Mouse (Mus musculus) kidney, adult 2 months (tissue): ENCODE data around the gene Gosr1. TPM values are rescaled to one million over a fixed set of nuclear protein-coding genes. Genes with fewer than 3 reads are reported as not detected.
A peak's percentile ranks its signal among the peaks of the same experiment; 100 is the strongest.
"Not testable (repeated sequence)": the region's sequence is repeated elsewhere in the genome, so short reads cannot be mapped to it uniquely, and the experiment has no call there.

Source experiments
- DNase-seq: peaks from one replicate; pipeline ENCODE4 v3.0.0; 2021
- H3K27ac ChIP-seq: fragments of 200-500 bp; 2 replicates; pipeline ENCODE4 v1.5.1; 2012; ENCODE audit warnings: low read depth, low read length, control low read depth, inconsistent platforms; ENCODE audit not compliant: insufficient read depth
- H3K27me3 ChIP-seq: fragments of 200-500 bp; replicated peaks from 2 replicates; pipeline ENCODE4 v1.6.1; 2012; ENCODE audit warnings: mild to moderate bottlenecking, moderate library complexity, low read length, inconsistent platforms; ENCODE audit not compliant: control insufficient read depth, insufficient read depth
- H3K36me3 ChIP-seq: fragments of 200-500 bp; 2 replicates; pipeline ENCODE4 v1.6.1; 2012; ENCODE audit warnings: mild to moderate bottlenecking, moderate library complexity, low read length, inconsistent platforms; ENCODE audit not compliant: control insufficient read depth, insufficient read depth
- H3K4me1 ChIP-seq: fragments of 200-500 bp; 2 replicates; pipeline ENCODE4 v1.6.1; 2011; ENCODE audit warnings: low read length; ENCODE audit not compliant: control insufficient read depth, insufficient read depth
- H3K4me3 ChIP-seq: fragments of 200-500 bp; 2 replicates; pipeline ENCODE4 v1.5.1; 2011; ENCODE audit warnings: mild to moderate bottlenecking, low read depth, low read length, control low read depth; ENCODE audit not compliant: insufficient read depth
- CTCF ChIP-seq: fragments of 200-500 bp; conservative IDR thresholded peaks from 2 replicates; pipeline ENCODE4 v1.5.1; 2011; ENCODE audit warnings: low read depth, mild to moderate bottlenecking, control low read depth, low read length, moderate library complexity, mixed read lengths; ENCODE audit not compliant: insufficient read depth, insufficient read length
- POLR2A ChIP-seq: fragments of 200-500 bp; IDR thresholded peaks from one replicate; pipeline ENCODE4 v1.6.1; 2011; ENCODE audit warnings: low read depth, low read length, control low read depth
- WGBS: fragments of 180-500 bp; shearing (Covaris S2); methylation state at CpG from one replicate; pipeline ENCODE4 v1.1.7; 2018; 5-methylcytosine and 5-hydroxymethylcytosine counted together
- polyA plus RNA-seq: library from polyadenylated mRNA; depleted of rRNA; stranded (reverse); fragments of >200 nt; gene quantifications from 2 replicates; pipeline ENCODE4 v1.2.3, GENCODE M21; 2012; rRNA removed

Gosr1 gene
- polyA plus RNA-seq: 22.8 and 24.3 TPM in 2 replicates

GRCm38 (mm10) chr11:76763053-76763740, at the start of gene Gosr1:
TSS of gene Gosr1 (minus strand) at chr11:76763579.
- no peaks in the 10 kb centered on the region for H3K27me3 ChIP-seq
- WGBS: under 1% methylated on average over 28 of the region's 28 CpGs

DNA sequence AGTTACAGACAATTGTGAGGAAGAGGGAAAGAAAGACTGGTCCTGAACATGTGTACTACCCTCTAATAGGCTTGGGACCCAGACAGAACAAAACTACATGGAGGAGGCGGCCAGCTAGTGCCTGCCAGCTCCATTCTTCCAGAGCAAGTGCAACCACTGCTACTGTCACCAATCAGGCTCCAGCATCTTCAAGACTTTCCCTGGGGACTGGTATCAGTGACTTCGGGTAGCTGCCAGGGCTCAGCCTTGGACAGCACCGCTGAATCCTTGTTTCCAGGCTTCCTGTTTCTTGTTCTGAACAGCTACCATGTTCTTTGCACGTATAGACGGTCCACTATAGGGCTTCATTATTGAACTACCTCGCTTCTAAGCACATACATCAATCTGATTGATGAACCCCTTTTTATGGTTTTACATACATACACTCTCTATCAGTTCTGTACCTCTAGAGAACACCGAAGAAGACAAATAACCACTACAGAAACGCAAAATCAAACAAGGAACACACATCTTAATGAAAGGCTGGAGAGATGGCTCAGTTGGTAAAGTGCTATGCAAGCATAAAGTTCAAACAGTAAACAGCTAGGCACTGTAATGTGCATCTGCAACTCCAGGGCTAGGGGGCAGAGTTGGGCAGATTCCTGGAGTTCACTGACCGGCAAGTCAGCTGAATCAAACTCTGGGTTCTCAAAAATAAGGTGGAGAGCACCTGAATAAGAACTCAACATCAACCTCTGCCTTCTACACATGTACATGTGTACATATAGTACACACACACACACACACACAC, 47.5 kb upstream of the Gosr1 start:
- H3K36me3 ChIP-seq: no peaks in the 10 kb centered on the region; the same call in 1 of the 2 replicates

More at GRCm38 (mm10) chr11:76763053-76763740, at the start of gene Gosr1:
- Histone ChIP-seq H3K4me1 (no peaks in the 10 kb centered on the region), H3K27ac (peak within 1 kb of the TSS; percentile 96), H3K36me3 (no peaks in the 10 kb centered on the region; the same call in 1 of the 2 replicates), H3K4me3 (peak within 1 kb of the TSS; percentile 97)
- peak; percentile 58 for TF ChIP-seq POLR2A
- peak; percentile 88 for TF ChIP-seq CTCF
- peak; percentile 96 for DNase-seq

GRCm38 (mm10) chr11:76809450-76809849, 46.1 kb upstream of the Gosr1 start:
- no peak for DNase-seq
- TF ChIP-seq CTCF: no peak
- no peak for TF ChIP-seq POLR2A
- 46% methylated on average over 3 of the region's 3 CpGs for WGBS

More for the DNA sequence above, 47.5 kb upstream of the Gosr1 start:
- TF ChIP-seq CTCF: peak; percentile 66
- no peak for TF ChIP-seq POLR2A
- no peaks in the 10 kb centered on the region for H3K4me1 ChIP-seq
- peak; percentile 70 for DNase-seq
- H3K27me3 ChIP-seq: no peaks in the 10 kb centered on the region
- H3K4me3 ChIP-seq: no peak overlapping the region
- WGBS: 76% methylated on average over 9 of the region's 9 CpGs
- H3K27ac ChIP-seq: no peak overlapping the region

GRCm38 (mm10) chr11:76808550-76808949, 45.2 kb upstream of the Gosr1 start:
- no peaks in the 10 kb centered on the region for H3K4me1 ChIP-seq
- no peak overlapping the region for H3K27ac ChIP-seq
- 78% methylated on average over 7 of the region's 7 CpGs for WGBS
- no peak overlapping the region for H3K4me3 ChIP-seq
- H3K36me3 ChIP-seq: peaks cover 5% of the 10 kb centered on the region; the same call in 1 of the 2 replicates
- TF ChIP-seq CTCF (no peak), POLR2A (no peak)
- H3K27me3 ChIP-seq: no peaks in the 10 kb centered on the region
- DNase-seq: no peak

More at GRCm38 (mm10) chr11:76809450-76809849, 46.1 kb upstream of the Gosr1 start:
- Histone ChIP-seq H3K27me3 (no peaks in the 10 kb centered on the region), H3K27ac (no peak overlapping the region), H3K4me1 (no peaks in the 10 kb centered on the region), H3K4me3 (no peak overlapping the region), H3K36me3 (peaks cover 4% of the 10 kb centered on the region; the same call in 1 of the 2 replicates)

DNA sequence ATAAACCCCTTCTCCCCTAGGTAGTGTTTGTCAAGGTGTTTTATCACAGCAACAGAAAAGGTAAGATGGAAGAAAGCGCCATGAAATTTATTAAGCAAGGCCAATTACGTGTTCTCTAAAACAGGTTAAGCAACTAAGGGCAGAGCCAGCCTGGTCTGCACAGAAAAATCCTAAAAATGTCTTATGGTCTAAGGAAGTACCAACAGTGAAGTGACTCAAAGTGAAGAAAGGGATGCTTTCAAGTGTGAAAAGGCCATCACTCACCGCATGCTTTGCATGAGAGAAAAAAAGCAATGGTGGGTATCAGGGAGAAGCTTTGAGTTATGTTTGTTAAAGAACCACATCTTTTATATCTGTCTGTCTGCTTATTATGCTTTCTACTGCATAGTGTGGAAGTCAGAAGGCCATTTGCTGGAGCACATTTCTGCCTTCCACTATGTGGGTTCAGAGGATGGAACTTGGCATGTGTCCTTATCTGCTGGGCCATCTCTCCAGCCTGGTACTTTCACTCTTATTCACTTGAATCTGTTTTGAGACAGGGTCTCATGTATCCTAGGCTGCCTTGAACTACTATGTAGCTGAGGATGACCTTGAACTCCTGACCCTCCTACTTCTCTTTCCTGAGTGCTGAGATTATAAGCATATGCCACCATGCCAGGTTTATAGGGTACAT, 43.8 kb upstream of the Gosr1 start:
- Histone ChIP-seq H3K4me3 (no peak overlapping the region), H3K36me3 (peaks cover 7% of the 10 kb centered on the region), H3K27ac (no peak overlapping the region), H3K4me1 (peaks cover 2% of the 10 kb centered on the region; the same call in 1 of the 2 replicates), H3K27me3 (no peaks in the 10 kb centered on the region)
- WGBS: 86% methylated on average over 3 of the region's 3 CpGs
- TF ChIP-seq CTCF (no peak), POLR2A (no peak)
- no peak for DNase-seq

DNA sequence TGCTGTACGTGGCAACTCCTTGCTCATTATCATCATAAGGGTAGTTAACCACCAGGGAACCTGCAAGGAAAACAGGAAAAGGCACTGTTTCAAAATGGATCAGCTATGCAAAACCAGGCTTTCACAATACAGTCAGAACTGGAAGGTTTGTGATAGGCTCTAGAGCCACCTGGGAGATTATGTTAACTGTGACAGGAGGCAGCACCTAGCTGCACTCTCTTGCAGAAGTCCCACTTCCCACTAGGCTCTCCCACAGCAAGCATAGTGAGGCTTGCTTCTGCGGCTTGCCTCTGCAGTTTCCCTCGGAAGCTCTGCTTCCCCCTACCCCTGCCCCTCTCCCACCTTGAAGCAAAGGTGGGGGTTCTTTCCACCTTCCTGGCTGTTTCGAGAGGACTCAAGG, 42.6 kb upstream of the Gosr1 start:
- TF ChIP-seq CTCF (no peak), POLR2A (no peak)
- Histone ChIP-seq H3K36me3 (peaks cover 7% of the 10 kb centered on the region), H3K27ac (no peak overlapping the region), H3K27me3 (no peaks in the 10 kb centered on the region), H3K4me3 (no peak overlapping the region), H3K4me1 (peaks cover 2% of the 10 kb centered on the region; the same call in 1 of the 2 replicates)
- WGBS: 86% methylated on average over 4 of the region's 4 CpGs
- DNase-seq: no peak

DNA sequence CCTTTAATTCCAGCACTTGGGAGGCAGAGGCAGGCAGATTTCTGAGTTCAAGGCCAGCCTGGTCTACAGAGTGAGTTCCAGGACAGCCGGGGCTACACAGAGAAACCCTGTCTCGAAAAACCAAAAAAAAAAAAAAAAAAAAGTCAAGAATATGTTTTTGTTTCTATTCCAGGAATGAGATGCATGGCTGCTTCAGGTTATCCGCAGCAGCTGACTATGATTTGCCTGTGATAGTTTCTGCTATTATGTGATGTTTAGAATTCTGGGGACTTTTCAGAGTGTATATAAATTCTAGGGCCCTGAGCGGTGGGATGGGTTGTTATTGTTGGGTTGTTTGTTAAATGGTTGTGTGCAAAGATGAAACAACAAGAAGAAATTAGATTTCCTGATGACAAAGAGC, 41.7 kb upstream of the Gosr1 start:
- not testable (repeated sequence) for H3K27ac ChIP-seq, H3K36me3 ChIP-seq, H3K4me1 ChIP-seq, H3K27me3 ChIP-seq, H3K4me3 ChIP-seq, DNase-seq
- 96% methylated on average over 4 of the region's 4 CpGs for WGBS
